Comparison of ENCODE assay signal across 9 mouse cellular contexts in genomic region chr11:119404627-119405026, GRCm38 (mm10). TPM values are rescaled to one million over a fixed set of nuclear protein-coding genes. Genes with fewer than 3 reads are reported as not detected.
DNase-seq lines count a peak whose midpoint lies in the region; ATAC-seq lines count a peak whose summit lies in the region.
"Had no signal": no experiment of that assay in that cellular context is flagged by ENCODE, and none has a peak within 500 bp of the region (broad histone marks: within the 10 kb centered on the region; RNA-seq: fewer than 3 reads in every experiment).

No protein-coding gene starts in this region.

- H3K4me3 ChIP-seq in midbrain, embryonic 11.5 days (ENCODE audit: low read depth, low read length): no peak overlapping the region
- no peak overlapping the region for H3K4me3 ChIP-seq in midbrain, embryonic 13.5 days (replicated peaks)
- H3K4me3 ChIP-seq: limb, embryonic 12.5 days had no signal

- ATAC-seq in midbrain, embryonic 11.5 days (ENCODE audit: low FRiP score): no peak
- ATAC-seq in midbrain, embryonic 13.5 days: no peak
- ATAC-seq in megakaryocyte-erythroid progenitor cell, adult 5-6 weeks (replicated peaks; ENCODE audit: low FRiP score, low TSS enrichment, poor library complexity, severe bottlenecking): peak; percentile 64
- no peak for ATAC-seq in frontal cortex, adult (ENCODE audit: low TSS enrichment)

- H3K9me3 ChIP-seq in midbrain, embryonic 11.5 days (ENCODE audit: control insufficient read depth, low read length): no peaks in the 10 kb centered on the region
- H3K9me3 ChIP-seq in midbrain, embryonic 13.5 days: no peaks in the 10 kb centered on the region
- H3K9me3 ChIP-seq: limb, embryonic 12.5 days had no signal

- no peak overlapping the region for H3K4me2 ChIP-seq in midbrain, embryonic 11.5 days
- H3K4me2 ChIP-seq in midbrain, embryonic 13.5 days (replicated peaks): no peak overlapping the region
- H3K4me2 ChIP-seq: limb, embryonic 12.5 days had no signal

- no peak overlapping the region for H3K27ac ChIP-seq in midbrain, embryonic 11.5 days (ENCODE audit: low read depth, low read length)
- no peak overlapping the region for H3K27ac ChIP-seq in midbrain, embryonic 13.5 days
- H3K27ac ChIP-seq: limb, embryonic 12.5 days had no signal

- no peak overlapping the region for H3K9ac ChIP-seq in midbrain, embryonic 11.5 days (ENCODE audit: low read length)
- H3K9ac ChIP-seq in midbrain, embryonic 13.5 days (replicated peaks): no peak overlapping the region
- H3K9ac ChIP-seq: limb, embryonic 12.5 days had no signal

- no peaks in the 10 kb centered on the region for H3K36me3 ChIP-seq in midbrain, embryonic 11.5 days (ENCODE audit: control insufficient read depth, insufficient read depth, low read length)
- no peaks in the 10 kb centered on the region for H3K36me3 ChIP-seq in midbrain, embryonic 13.5 days

- DNase-seq in adrenal gland, adult (ENCODE audit: inconsistent age in 2 of 2, low spot score in 1 of 2): peak; percentile 38 to 77
- no peak for DNase-seq in adrenal gland, postnatal 4 days (ENCODE audit: low spot score in 2 of 2)
- DNase-seq in midbrain, embryonic 11.5 days (ENCODE audit: low spot score, missing footprints): peak; percentile 90
- peak; percentile 41 for DNase-seq in embryo, embryonic 9.5 days (ENCODE audit: extremely low spot score)
- DNase-seq in left cerebral cortex, adult 9 months (ENCODE audit: low spot score in 2 of 2): no peak

- H3K4me1 ChIP-seq in midbrain, embryonic 11.5 days (ENCODE audit: control insufficient read depth, insufficient read depth, low read length): no peaks in the 10 kb centered on the region
- no peaks in the 10 kb centered on the region for H3K4me1 ChIP-seq in midbrain, embryonic 13.5 days (replicated peaks)
- H3K4me1 ChIP-seq: limb, embryonic 12.5 days had no signal

- no peaks in the 10 kb centered on the region for H3K27me3 ChIP-seq in midbrain, embryonic 11.5 days (ENCODE audit: control insufficient read depth, insufficient read depth, low read length)
- no peaks in the 10 kb centered on the region for H3K27me3 ChIP-seq in midbrain, embryonic 13.5 days
- H3K27me3 ChIP-seq: limb, embryonic 12.5 days had no signal

- WGBS in midbrain, embryonic 11.5 days: 52% methylated on average over 5 of the region's 5 CpGs
- 51% methylated on average over 5 of the region's 5 CpGs for WGBS in midbrain, embryonic 13.5 days

RNA-seq across cellular contexts. Expression of gene Rnf213, which starts 11.7 kb away (rescaled TPM):
- 10 to 100 TPM; 29.1 to 31.6 TPM for total RNA-seq in adrenal gland, postnatal 4 days (2021)
- 1.4 and 1.7 TPM in 2 replicates for polyA plus RNA-seq in midbrain, embryonic 11.5 days (2014; fragmentation: Nextera tagmentation; extraction: Ambion mirVana)
- 0.66 and 0.84 TPM in 2 replicates for polyA plus RNA-seq in midbrain, embryonic 13.5 days (2015; fragmentation: Nextera tagmentation; extraction: Ambion mirVana)
- total RNA-seq in megakaryocyte-erythroid progenitor cell, adult 5-6 weeks (2014; fragmentation: Nextera tagmentation): 87.9 and 107 TPM in 2 replicates
- 69.3 and 77.1 TPM in 2 replicates for total RNA-seq in megakaryocyte-erythroid progenitor cell, adult 5-6 weeks (2017)

RNA-seq across cellular contexts. Expression of gene Slc26a11, which starts 49.3 kb away (rescaled TPM):
- 10 to 100 TPM; 10.9 to 11.2 TPM for total RNA-seq in adrenal gland, postnatal 4 days (2021)
- 4.1 and 5.1 TPM in 2 replicates for polyA plus RNA-seq in midbrain, embryonic 11.5 days (2014; fragmentation: Nextera tagmentation; extraction: Ambion mirVana)
- 4.3 and 5.0 TPM in 2 replicates for polyA plus RNA-seq in midbrain, embryonic 13.5 days (2015; fragmentation: Nextera tagmentation; extraction: Ambion mirVana)
- total RNA-seq in megakaryocyte-erythroid progenitor cell, adult 5-6 weeks (2014; fragmentation: Nextera tagmentation): 1.7 and 4.4 TPM in 2 replicates
- total RNA-seq in megakaryocyte-erythroid progenitor cell, adult 5-6 weeks (2017): 0.65 and 1.5 TPM in 2 replicates

RNA-seq across cellular contexts. Expression of gene Sgsh, which starts 49.3 kb away (rescaled TPM):
- total RNA-seq in adrenal gland, postnatal 4 days (2021): 10 to 100 TPM; 18.3 to 20.9 TPM
- 4.2 and 5.2 TPM in 2 replicates for polyA plus RNA-seq in midbrain, embryonic 11.5 days (2014; fragmentation: Nextera tagmentation; extraction: Ambion mirVana)
- 3.1 and 4.0 TPM in 2 replicates for polyA plus RNA-seq in midbrain, embryonic 13.5 days (2015; fragmentation: Nextera tagmentation; extraction: Ambion mirVana)
- 6.3 and 11.9 TPM in 2 replicates for total RNA-seq in megakaryocyte-erythroid progenitor cell, adult 5-6 weeks (2014; fragmentation: Nextera tagmentation)
- 3.6 and 5.1 TPM in 2 replicates for total RNA-seq in megakaryocyte-erythroid progenitor cell, adult 5-6 weeks (2017)

Comparison
In these comparisons a context has a peak if more than half of its experiments do, and no peak if none do; other contexts are left out.
1. DNase-seq: peak in adrenal gland, adult (2 of 2), midbrain, embryonic 11.5 days (single experiment) and embryo, embryonic 9.5 days (single experiment); none in adrenal gland, postnatal 4 days (0 of 2) and left cerebral cortex, adult 9 months (0 of 2).